Mouse (Mus musculus) forebrain, embryonic 12.5 days (tissue): ENCODE results near the gene Rad50. TPM values are rescaled to one million over a fixed set of nuclear protein-coding genes. Genes with fewer than 3 reads are reported as not detected.

ENCODE experiments used
- ATAC-seq: fragments of 200-750 bp; cut with Nextera tagmentation; 2 replicates; pipeline ENCODE4 v1.8.0; 2017; ENCODE audit warnings: moderate TSS enrichment; ENCODE audit not compliant: low FRiP score
- H3K27ac ChIP-seq: fragments of 300-500 bp; sonication (generic); 2 replicates; pipeline ENCODE4 v1.5.1; 2016; ENCODE audit warnings: mild to moderate bottlenecking
- H3K27me3 ChIP-seq: fragments of 300-500 bp; sonication (generic); 2 replicates; pipeline ENCODE4 v1.6.1; 2016; ENCODE audit warnings: mild to moderate bottlenecking
- H3K36me3 ChIP-seq: fragments of 300-500 bp; sonication (generic); replicated peaks from 2 replicates; pipeline ENCODE4 v1.6.1; 2016; ENCODE audit warnings: mild to moderate bottlenecking
- H3K4me1 ChIP-seq: fragments of 300-500 bp; sonication (generic); 2 replicates; pipeline ENCODE4 v1.6.1; 2016
- H3K4me2 ChIP-seq: fragments of 300-500 bp; sonication (generic); 2 replicates; pipeline ENCODE4 v1.6.1; 2016; ENCODE audit warnings: mild to moderate bottlenecking, moderate library complexity
- H3K4me3 ChIP-seq: fragments of 300-500 bp; sonication (generic); replicated peaks from 2 replicates; pipeline ENCODE4 v1.5.1; 2016; ENCODE audit warnings: mild to moderate bottlenecking
- H3K9ac ChIP-seq: fragments of 300-500 bp; sonication (generic); 2 replicates; pipeline ENCODE4 v1.6.1; 2016; ENCODE audit warnings: mild to moderate bottlenecking
- H3K9me3 ChIP-seq: fragments of 300-500 bp; sonication (generic); 2 replicates; pipeline ENCODE4 v1.6.1; 2016
- WGBS: fragments of 180-500 bp; shearing (Covaris S2); methylation state at CpG from one replicate; pipeline ENCODE4 v1.1.7; 2016; 5-methylcytosine and 5-hydroxymethylcytosine counted together
- polyA plus RNA-seq: library from polyadenylated mRNA; unstranded; fragments of >200 nt; fragmentation: Nextera tagmentation; extraction: Ambion mirVana; gene quantifications from 2 replicates; pipeline ENCODE4 v1.2.1, GENCODE M21; 2016

The Rad50 gene
- polyA plus RNA-seq, 1 experiment from 2014 or later = 24.6 TPM

DNA sequence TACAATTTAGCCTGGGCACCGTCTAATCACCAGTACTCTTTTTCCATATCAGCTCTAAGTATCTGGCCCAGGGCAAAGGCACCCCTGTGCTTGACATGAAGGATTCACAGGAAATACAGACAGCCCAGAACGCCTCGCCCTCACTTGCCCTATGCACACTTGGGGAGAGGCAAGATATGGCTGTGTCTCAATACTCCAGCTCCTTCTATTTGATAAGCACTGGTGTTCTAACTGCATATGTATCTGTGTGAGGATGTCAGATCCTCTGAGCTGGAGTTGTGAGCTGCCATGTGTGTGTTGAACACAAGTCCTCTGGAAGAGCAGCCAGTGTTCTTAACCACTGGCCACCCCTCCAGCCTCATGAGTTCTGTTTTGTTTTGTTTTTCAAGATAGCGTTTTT is 55.7 kb downstream of the Rad50 start:
- 97% methylated on average over 4 of the region's 4 CpGs for WGBS
- no peak overlapping the region for H3K9ac ChIP-seq
- no peaks in the 10 kb centered on the region for H3K4me1 ChIP-seq
- ATAC-seq = no peak
- H3K36me3 ChIP-seq = peaks cover 51% of the 10 kb centered on the region
- no peak overlapping the region for H3K4me3 ChIP-seq
- no peaks in the 10 kb centered on the region for H3K27me3 ChIP-seq
- no peak overlapping the region for H3K27ac ChIP-seq
- H3K4me2 ChIP-seq = no peak overlapping the region
- no peaks in the 10 kb centered on the region for H3K9me3 ChIP-seq

GRCm38 (mm10) chr11:53644017-53644416 is 63.1 kb downstream of the Rad50 start:
- 77% methylated on average over 5 of the region's 5 CpGs for WGBS
- H3K36me3 ChIP-seq = no peaks in the 10 kb centered on the region; the same call in 1 of the 2 replicates
- no peaks in the 10 kb centered on the region for H3K9me3 ChIP-seq
- no peak overlapping the region for H3K4me3 ChIP-seq
- ATAC-seq = no peak
- no peaks in the 10 kb centered on the region for H3K27me3 ChIP-seq
- H3K4me1 ChIP-seq = no peaks in the 10 kb centered on the region
- H3K27ac ChIP-seq = no peak overlapping the region
- no peak overlapping the region for H3K4me2 ChIP-seq
- no peak overlapping the region for H3K9ac ChIP-seq

GRCm38 (mm10) chr11:53642744-53643279 is 64.3 kb downstream of the Rad50 start:
- no peak for ATAC-seq
- no peak overlapping the region for H3K27ac ChIP-seq
- H3K9me3 ChIP-seq = no peaks in the 10 kb centered on the region
- no peak overlapping the region for H3K9ac ChIP-seq
- WGBS = 80% methylated on average over 12 of the region's 12 CpGs
- H3K4me2 ChIP-seq = no peak overlapping the region
- H3K4me1 ChIP-seq = no peaks in the 10 kb centered on the region
- no peak overlapping the region for H3K4me3 ChIP-seq
- no peaks in the 10 kb centered on the region for H3K36me3 ChIP-seq
- peaks cover under 1% of the 10 kb centered on the region; the same call in 1 of the 2 replicates for H3K27me3 ChIP-seq

DNA sequence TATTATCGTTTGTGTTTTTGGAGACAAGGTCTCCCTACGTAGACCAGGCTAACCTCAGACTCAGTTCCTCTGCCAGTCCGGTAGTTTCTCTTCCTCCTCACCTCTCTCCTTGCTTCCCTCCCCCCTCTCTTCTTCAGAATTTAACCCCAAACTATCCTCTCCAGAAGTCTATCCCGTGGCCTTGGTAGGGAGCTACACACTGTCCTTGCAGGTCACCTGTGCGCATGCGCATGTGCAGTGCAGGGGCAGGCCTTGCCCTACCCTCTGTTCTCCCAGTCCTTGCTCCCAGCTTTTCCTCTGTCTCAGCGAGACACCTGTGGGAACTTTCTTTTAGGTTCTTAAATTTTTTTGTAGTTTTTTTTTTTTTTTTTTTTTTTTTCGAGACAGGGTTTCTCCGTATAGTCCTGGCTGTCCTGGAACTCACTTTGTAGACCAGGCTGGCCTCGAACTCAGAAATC is 69.3 kb downstream of the Rad50 start:
- Histone ChIP-seq H3K4me2 (no peak overlapping the region), H3K9me3 (no peaks in the 10 kb centered on the region), H3K4me3 (no peak overlapping the region), H3K9ac (no peak overlapping the region), H3K36me3 (no peaks in the 10 kb centered on the region), H3K27ac (no peak overlapping the region), H3K4me1 (peaks cover 14% of the 10 kb centered on the region), H3K27me3 (peaks cover 33% of the 10 kb centered on the region)
- ATAC-seq = no peak
- 81% methylated on average over 10 of the region's 10 CpGs for WGBS

- H3K4me2 ChIP-seq = no peak overlapping the region
- no peaks in the 10 kb centered on the region for H3K9me3 ChIP-seq
- WGBS = 23% methylated on average over 21 of the region's 21 CpGs
- no peaks in the 10 kb centered on the region for H3K36me3 ChIP-seq
- peaks cover 14% of the 10 kb centered on the region for H3K4me1 ChIP-seq
- no peak overlapping the region for H3K9ac ChIP-seq
- H3K27ac ChIP-seq = no peak overlapping the region
- H3K27me3 ChIP-seq = peaks cover 33% of the 10 kb centered on the region
- no peak overlapping the region for H3K4me3 ChIP-seq
- no peak for ATAC-seq
Observed at GRCm38 (mm10) chr11:53637046-53637802, 69.9 kb downstream of the Rad50 start.

- 1% methylated on average over 38 of the region's 40 CpGs for WGBS
- no peak for ATAC-seq
- Histone ChIP-seq H3K27me3 (peaks cover 33% of the 10 kb centered on the region), H3K4me1 (peaks cover 14% of the 10 kb centered on the region), H3K27ac (no peak overlapping the region), H3K4me2 (peak overlapping the region; percentile 66), H3K9ac (peak overlapping the region; percentile 55), H3K36me3 (no peaks in the 10 kb centered on the region), H3K4me3 (peak overlapping the region; percentile 39), H3K9me3 (no peaks in the 10 kb centered on the region)
Observed at GRCm38 (mm10) chr11:53636183-53636646, 70.9 kb downstream of the Rad50 start.

GRCm38 (mm10) chr11:53635590-53636182 is 71.4 kb downstream of the Rad50 start:
- Histone ChIP-seq H3K9ac (peak overlapping the region; percentile 55; the same call in 1 of the 2 replicates), H3K4me3 (peak overlapping the region; percentile 39), H3K27ac (no peak overlapping the region), H3K4me2 (peak overlapping the region; percentile 66), H3K9me3 (no peaks in the 10 kb centered on the region), H3K4me1 (peaks cover 14% of the 10 kb centered on the region), H3K36me3 (no peaks in the 10 kb centered on the region), H3K27me3 (peaks cover 33% of the 10 kb centered on the region)
- 40% methylated on average over 9 of the region's 9 CpGs for whole genome bisulfite sequencing
- no peak for ATAC-seq

DNA sequence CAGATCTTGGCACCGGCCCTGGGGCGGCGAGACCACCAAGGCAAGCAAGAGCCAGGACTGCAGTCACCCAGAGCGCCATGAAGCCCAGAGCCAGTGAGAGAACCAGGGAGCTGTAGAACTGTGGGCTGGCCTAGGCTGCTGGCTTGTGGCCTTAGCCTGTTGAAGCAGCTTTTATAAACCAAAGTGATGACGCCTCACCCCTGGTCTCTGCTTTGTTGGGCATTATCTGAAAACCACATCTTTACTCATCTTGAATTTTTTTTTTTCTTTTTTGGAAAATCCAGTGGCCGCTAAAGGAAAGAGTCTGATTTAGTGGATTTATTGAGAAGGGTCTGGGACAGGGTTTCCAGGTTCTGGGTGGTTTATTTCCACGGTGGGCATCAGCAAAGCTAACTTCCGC is 72.6 kb downstream of the Rad50 start, which contains the start of gene Il13:
Gene Il13 (minus strand): TSS at position 147 of the 400 bp plus-strand sequence.
- H3K4me1 ChIP-seq = peaks cover 14% of the 10 kb centered on the region
- no peaks in the 10 kb centered on the region for H3K9me3 ChIP-seq
- ATAC-seq = no peak
- H3K4me2 ChIP-seq = no peak within 1 kb of the TSS
- H3K9ac ChIP-seq = no peak within 1 kb of the TSS
- no peak within 1 kb of the TSS for H3K27ac ChIP-seq
- no peak within 1 kb of the TSS for H3K4me3 ChIP-seq
- 92% methylated on average over 8 of the region's 8 CpGs for WGBS
- no peaks in the 10 kb centered on the region for H3K36me3 ChIP-seq
- peaks cover 33% of the 10 kb centered on the region for H3K27me3 ChIP-seq

- H3K36me3 ChIP-seq = no peaks in the 10 kb centered on the region
- no peak overlapping the region for H3K4me3 ChIP-seq
- peaks cover 14% of the 10 kb centered on the region for H3K4me1 ChIP-seq
- H3K9me3 ChIP-seq = no peaks in the 10 kb centered on the region
- H3K27ac ChIP-seq = no peak overlapping the region
- no peak overlapping the region for H3K4me2 ChIP-seq
- WGBS = 88% methylated on average over 7 of the region's 7 CpGs
- no peak for ATAC-seq
- H3K9ac ChIP-seq = no peak overlapping the region
- H3K27me3 ChIP-seq = peaks cover 33% of the 10 kb centered on the region
Observed at GRCm38 (mm10) chr11:53633644-53634043, 73.5 kb downstream of the Rad50 start.

GRCm38 (mm10) chr11:53632122-53632733 is 74.9 kb downstream of the Rad50 start:
- H3K9me3 ChIP-seq = no peaks in the 10 kb centered on the region
- H3K9ac ChIP-seq = no peak overlapping the region
- H3K4me1 ChIP-seq = peaks cover 13% of the 10 kb centered on the region
- H3K27me3 ChIP-seq = peaks cover 26% of the 10 kb centered on the region
- WGBS = 69% methylated on average over 14 of the region's 14 CpGs
- no peak for ATAC-seq
- no peak overlapping the region for H3K4me3 ChIP-seq
- no peak overlapping the region for H3K27ac ChIP-seq
- H3K36me3 ChIP-seq = no peaks in the 10 kb centered on the region
- H3K4me2 ChIP-seq = no peak overlapping the region

DNA sequence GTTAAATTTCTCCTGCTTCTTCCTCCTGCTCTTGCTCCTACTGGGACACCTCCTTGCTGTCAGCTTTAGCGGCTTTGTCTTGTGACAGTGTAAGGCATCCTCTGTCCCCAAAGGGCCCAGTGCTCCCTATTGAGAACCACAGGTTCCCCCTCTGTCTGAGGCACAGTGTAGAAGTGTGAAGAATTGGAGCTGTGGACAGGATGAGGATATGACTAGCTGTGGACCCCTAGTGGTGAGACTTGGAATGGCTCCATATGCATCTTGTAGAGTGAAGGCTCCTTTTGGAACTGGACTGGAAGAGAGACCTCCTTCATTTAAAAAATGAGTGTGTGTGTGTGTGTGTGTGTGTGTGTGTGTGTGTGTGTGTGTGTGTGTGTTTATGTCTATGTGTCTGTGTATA is 79.3 kb downstream of the Rad50 start:
- 14% methylated on average over 1 of the region's 1 CpGs for whole genome bisulfite sequencing
- Histone ChIP-seq H3K4me2 (no peak overlapping the region), H3K27ac (no peak overlapping the region), H3K27me3 (no peaks in the 10 kb centered on the region), H3K4me3 (no peak overlapping the region), H3K9me3 (0 out of 2 replicates have a peak, but pooled peaks cover 3% of the 10 kb centered on the region), H3K4me1 (no peaks in the 10 kb centered on the region), H3K9ac (no peak overlapping the region), H3K36me3 (no peaks in the 10 kb centered on the region)
- ATAC-seq = 0 out of 2 replicates have a peak, but pooled peaks have one; percentile 73

DNA sequence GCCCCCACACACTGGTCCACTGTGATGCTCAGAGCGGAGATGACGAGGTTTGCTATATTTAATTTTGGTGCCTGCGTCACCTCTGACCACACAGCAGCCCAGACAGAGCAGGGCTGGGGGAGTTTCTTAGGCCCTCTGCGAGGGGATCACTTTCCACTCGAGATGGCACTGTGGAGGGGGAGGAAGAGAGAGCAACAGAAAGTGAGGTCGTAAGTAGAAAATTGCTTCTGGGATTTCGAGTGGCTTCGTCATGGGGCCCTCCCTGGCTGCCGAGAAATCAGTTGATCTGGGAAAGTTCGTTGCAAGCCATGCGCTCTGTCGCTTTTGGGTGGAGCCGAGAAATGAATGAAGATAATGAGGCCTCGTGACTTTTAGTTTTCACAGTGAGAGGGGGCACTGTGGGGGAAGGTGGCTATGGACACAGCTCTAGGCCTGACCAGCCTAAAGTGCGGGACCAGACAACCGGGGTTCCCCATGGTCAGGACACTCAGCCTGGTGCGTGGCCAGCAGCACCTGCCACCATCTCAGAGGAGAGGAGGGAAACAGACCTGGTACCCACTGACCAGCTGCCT is 80.2 kb downstream of the Rad50 start:
- Histone ChIP-seq H3K9me3 (0 out of 2 replicates have a peak, but pooled peaks cover 3% of the 10 kb centered on the region), H3K4me2 (no peak overlapping the region), H3K27me3 (no peaks in the 10 kb centered on the region), H3K9ac (0 out of 2 replicates have a peak overlapping the region, but pooled peaks have one; percentile 17), H3K36me3 (no peaks in the 10 kb centered on the region), H3K27ac (no peak overlapping the region), H3K4me3 (no peak overlapping the region), H3K4me1 (no peaks in the 10 kb centered on the region)
- no peak for ATAC-seq
- 70% methylated on average over 17 of the region's 17 CpGs for WGBS
